Mouse (Mus musculus) small intestine, adult 2 months (tissue): ENCODE measurements around the gene Surf1. TPM values are rescaled to one million over a fixed set of nuclear protein-coding genes. Genes with fewer than 3 reads are reported as not detected.

Experiments used
- H3K27ac ChIP-seq: fragments of 200-500 bp; 2 replicates; pipeline ENCODE4 v1.5.1; 2012; ENCODE audit warnings: low read depth, low read length, control low read depth, inconsistent platforms; ENCODE audit not compliant: insufficient read depth
- H3K27me3 ChIP-seq: fragments of 200-500 bp; 2 replicates; pipeline ENCODE4 v1.6.1; 2012; ENCODE audit warnings: mild to moderate bottlenecking, moderate library complexity, low read length, inconsistent platforms; ENCODE audit not compliant: control insufficient read depth, insufficient read depth
- H3K36me3 ChIP-seq: fragments of 200-500 bp; 2 replicates; pipeline ENCODE4 v1.6.1; 2012; ENCODE audit warnings: mild to moderate bottlenecking, low read length, control low read depth, inconsistent platforms; ENCODE audit not compliant: control insufficient read depth, insufficient read depth
- H3K4me1 ChIP-seq: fragments of 200-500 bp; 2 replicates; pipeline ENCODE4 v1.6.1; 2012; ENCODE audit warnings: low read length, inconsistent platforms, mixed read lengths; ENCODE audit not compliant: control insufficient read depth, insufficient read depth, insufficient read length
- H3K4me3 ChIP-seq: fragments of 200-500 bp; 2 replicates; pipeline ENCODE4 v1.5.1; 2012; ENCODE audit warnings: low read depth, mild to moderate bottlenecking, control low read depth, inconsistent platforms, low read length, moderate library complexity
- CTCF ChIP-seq: fragments of 200-500 bp; IDR thresholded peaks from 2 replicates; pipeline ENCODE4 v1.5.1; 2012; ENCODE audit warnings: low read depth, mild to moderate bottlenecking, control low read depth, inconsistent platforms, low read length, moderate library complexity, mixed read lengths; ENCODE audit not compliant: insufficient replicate concordance, insufficient read length; ENCODE audit errors: extremely low read depth
- POLR2A ChIP-seq: fragments of 200-500 bp; IDR thresholded peaks from 2 replicates; pipeline ENCODE4 v1.6.1; 2012; ENCODE audit warnings: low read depth, mild to moderate bottlenecking, control low read depth, inconsistent platforms, low read length, moderate library complexity
- WGBS: fragments of 180-500 bp; shearing (Covaris S2); methylation state at CpG from one replicate; pipeline ENCODE4 v1.1.7; 2018; 5-methylcytosine and 5-hydroxymethylcytosine counted together
- polyA plus RNA-seq: library from polyadenylated mRNA; depleted of rRNA; stranded (reverse); fragments of >200 nt; gene quantifications from 2 replicates; pipeline ENCODE4 v1.2.3, GENCODE M21; 2012

The Surf1 gene
- polyA plus RNA-seq, 1 experiment: 35.7 TPM

DNA sequence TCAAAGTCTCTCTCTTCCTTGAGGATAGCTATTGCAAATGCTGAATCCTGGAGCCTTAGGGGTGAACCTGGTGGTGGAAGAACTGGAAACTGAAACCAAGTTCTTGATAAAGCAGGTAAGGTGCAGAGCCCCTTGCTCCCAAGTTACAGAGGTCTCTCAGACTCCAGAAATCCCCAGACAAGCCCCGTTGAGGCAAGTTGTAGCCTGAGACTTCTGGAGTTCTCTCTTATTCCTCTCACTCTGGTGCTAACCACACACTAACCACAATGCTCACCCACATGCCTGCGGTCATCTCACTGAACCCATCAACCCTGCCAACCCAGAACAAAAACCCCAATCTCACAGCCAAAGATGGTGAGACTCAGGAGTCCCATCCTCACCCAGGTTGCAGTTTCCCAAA, 19.0 kb upstream of the Surf1 start:
- H3K4me1 ChIP-seq: peaks cover 27% of the 10 kb centered on the region
- WGBS: 54% methylated on average over 2 of the region's 2 CpGs
- TF ChIP-seq POLR2A (no peak), CTCF (no peak)
- no peaks in the 10 kb centered on the region for H3K27me3 ChIP-seq
- H3K4me3 ChIP-seq: no peak overlapping the region
- peaks cover 7% of the 10 kb centered on the region for H3K36me3 ChIP-seq
- H3K27ac ChIP-seq: peak overlapping the region; percentile 93; the same call in 1 of the 2 replicates

GRCm38 (mm10) chr2:26933304-26934055, 17.1 kb upstream of the Surf1 start, which contains the start of the genes Surf4 and Stkld1:
Gene Surf4, minus strand, starts transcription at chr2:26933928.
Gene Stkld1, plus strand, starts transcription at chr2:26934047.
- Histone ChIP-seq H3K36me3 (peaks cover 14% of the 10 kb centered on the region), H3K4me1 (peaks cover 32% of the 10 kb centered on the region), H3K27ac (peak within 1 kb of the TSS; percentile 93), H3K4me3 (peak within 1 kb of the TSS; percentile 94), H3K27me3 (no peaks in the 10 kb centered on the region)
- no peak for TF ChIP-seq CTCF
- peak; percentile 95 for TF ChIP-seq POLR2A
- WGBS: under 1% methylated on average over 55 of the region's 70 CpGs

- TF ChIP-seq POLR2A (no peak), CTCF (no peak)
- H3K4me1 ChIP-seq: peaks cover 35% of the 10 kb centered on the region
- no peaks in the 10 kb centered on the region for H3K27me3 ChIP-seq
- peak overlapping the region; percentile 94 for H3K4me3 ChIP-seq
- H3K36me3 ChIP-seq: peaks cover 19% of the 10 kb centered on the region
- under 1% methylated on average over 49 of the region's 49 CpGs for WGBS
- H3K27ac ChIP-seq: peak overlapping the region; percentile 88
Measured at GRCm38 (mm10) chr2:26932473-26933303, 16.4 kb upstream of the Surf1 start.

GRCm38 (mm10) chr2:26930390-26930789, 14.1 kb upstream of the Surf1 start:
- peak overlapping the region; percentile 14; the same call in 1 of the 2 replicates for H3K4me3 ChIP-seq
- 5% methylated on average over 1 of the region's 1 CpGs for WGBS
- peaks cover 32% of the 10 kb centered on the region for H3K4me1 ChIP-seq
- TF ChIP-seq POLR2A (no peak), CTCF (peak; percentile 37; the same call in 1 of the 2 replicates)
- 0 out of 2 replicates have a peak overlapping the region, but pooled peaks have one; percentile 0 for H3K27ac ChIP-seq
- H3K27me3 ChIP-seq: no peaks in the 10 kb centered on the region
- H3K36me3 ChIP-seq: peaks cover 36% of the 10 kb centered on the region

- TF ChIP-seq POLR2A: no peak
- no peak for TF ChIP-seq CTCF
- Histone ChIP-seq H3K4me3 (no peak overlapping the region), H3K27ac (peak overlapping the region; percentile 65; the same call in 1 of the 2 replicates), H3K4me1 (peaks cover 16% of the 10 kb centered on the region; the same call in 1 of the 2 replicates), H3K36me3 (peaks cover 58% of the 10 kb centered on the region), H3K27me3 (no peaks in the 10 kb centered on the region)
- WGBS: 62% methylated on average over 6 of the region's 6 CpGs
Measured at GRCm38 (mm10) chr2:26927745-26928476, 11.6 kb upstream of the Surf1 start.

GRCm38 (mm10) chr2:26921784-26922183, 5.5 kb upstream of the Surf1 start:
- Histone ChIP-seq H3K4me3 (no peak overlapping the region), H3K36me3 (peaks cover 77% of the 10 kb centered on the region), H3K27ac (no peak overlapping the region), H3K4me1 (peaks cover 22% of the 10 kb centered on the region), H3K27me3 (no peaks in the 10 kb centered on the region)
- TF ChIP-seq POLR2A (no peak), CTCF (no peak)
- 29% methylated on average over 9 of the region's 9 CpGs for WGBS

- TF ChIP-seq CTCF (no peak), POLR2A (no peak)
- Histone ChIP-seq H3K27ac (peak overlapping the region; percentile 58), H3K27me3 (no peaks in the 10 kb centered on the region), H3K4me1 (peaks cover 23% of the 10 kb centered on the region), H3K36me3 (peaks cover 64% of the 10 kb centered on the region), H3K4me3 (no peak overlapping the region)
- WGBS: 71% methylated on average over 6 of the region's 6 CpGs
Measured at GRCm38 (mm10) chr2:26920190-26920855, 4.0 kb upstream of the Surf1 start.
